Mouse (Mus musculus) testis, postnatal 10 days (tissue): ENCODE data around the gene Ccdc14.
"Not testable (repeated sequence)": the region's sequence is repeated elsewhere in the genome, so short reads cannot be mapped to it uniquely, and the experiment has no call there.

Experiments used
- DNase-seq: peaks from one replicate; pipeline ENCODE4 v3.0.0; 2021; ENCODE audit warnings: low spot score

Ccdc14 gene

GRCm38 (mm10) chr16:34711481-34711880 is 21.1 kb downstream of the Ccdc14 start:
- no peak for DNase-seq

GRCm38 (mm10) chr16:34725156-34725555 is 34.7 kb downstream of the Ccdc14 start:
- no peak for DNase-seq

- not testable (repeated sequence) for DNase-seq
Measured at GRCm38 (mm10) chr16:34728610-34729009, 38.2 kb downstream of the Ccdc14 start.

GRCm38 (mm10) chr16:34729371-34729770 is 39.0 kb downstream of the Ccdc14 start:
- DNase-seq: no peak

- no peak for DNase-seq
Measured at GRCm38 (mm10) chr16:34738656-34739233, 48.3 kb downstream of the Ccdc14 start.

- DNase-seq: no peak
Measured at GRCm38 (mm10) chr16:34742930-34743329, 52.5 kb downstream of the Ccdc14 start.

- DNase-seq: peak; percentile 92
Measured at GRCm38 (mm10) chr16:34745065-34745585, 54.7 kb downstream of the Ccdc14 start, which contains the start of gene Mylk. TSS of gene Mylk (plus strand) at chr16:34745210.

- DNase-seq: peak; percentile 44
Measured at GRCm38 (mm10) chr16:34748081-34748720, 57.8 kb downstream of the Ccdc14 start.

GRCm38 (mm10) chr16:34749536-34749935 is 59.1 kb downstream of the Ccdc14 start:
- no peak for DNase-seq

GRCm38 (mm10) chr16:34752026-34752425 is 61.6 kb downstream of the Ccdc14 start:
- no peak for DNase-seq

GRCm38 (mm10) chr16:34752977-34753376 is 62.6 kb downstream of the Ccdc14 start:
- no peak for DNase-seq

GRCm38 (mm10) chr16:34756991-34757390 is 66.6 kb downstream of the Ccdc14 start:
- no peak for DNase-seq

GRCm38 (mm10) chr16:34758205-34758604 is 67.8 kb downstream of the Ccdc14 start:
- no peak for DNase-seq

GRCm38 (mm10) chr16:34763959-34764591 is 73.7 kb downstream of the Ccdc14 start:
- DNase-seq: no peak

GRCm38 (mm10) chr16:34765666-34766065 is 75.2 kb downstream of the Ccdc14 start:
- no peak for DNase-seq

- no peak for DNase-seq
Measured at GRCm38 (mm10) chr16:34766193-34766592, 75.8 kb downstream of the Ccdc14 start.

- DNase-seq: no peak
Measured at GRCm38 (mm10) chr16:34767443-34767842, 77.0 kb downstream of the Ccdc14 start.

GRCm38 (mm10) chr16:34768436-34768835 is 78.0 kb downstream of the Ccdc14 start:
- DNase-seq: peak; percentile 25

- peak; percentile 15 for DNase-seq
Measured at GRCm38 (mm10) chr16:34770127-34770526, 79.7 kb downstream of the Ccdc14 start.

- DNase-seq: peak; percentile 15
Measured at GRCm38 (mm10) chr16:34772445-34773032, 82.1 kb downstream of the Ccdc14 start.
